Mouse (Mus musculus): ENCODE measurements around the gene Pxmp2.

GRCm38 (mm10) chr5:110244091-110244490 lies 41.9 kb downstream of the Pxmp2 start:
- no peak for TF ChIP-seq CTCF (IDR thresholded peaks at IDR 0.05; ENCODE audit: borderline replicate concordance, insufficient read depth, low read length)
- no peak for TF ChIP-seq POLR2A (IDR thresholded peaks at IDR 0.05; ENCODE audit: low read depth, low read length)

Measured in embryonic fibroblast, embryonic 13.5 days (primary cell).